Mouse (Mus musculus): ENCODE measurements around the gene Tenm2. TPM values are rescaled to one million over a fixed set of nuclear protein-coding genes. Genes with fewer than 3 reads are reported as not detected.

Tenm2 gene
- polyA plus RNA-seq, 1 experiment from 2014 or later: 5.5 TPM

DNA sequence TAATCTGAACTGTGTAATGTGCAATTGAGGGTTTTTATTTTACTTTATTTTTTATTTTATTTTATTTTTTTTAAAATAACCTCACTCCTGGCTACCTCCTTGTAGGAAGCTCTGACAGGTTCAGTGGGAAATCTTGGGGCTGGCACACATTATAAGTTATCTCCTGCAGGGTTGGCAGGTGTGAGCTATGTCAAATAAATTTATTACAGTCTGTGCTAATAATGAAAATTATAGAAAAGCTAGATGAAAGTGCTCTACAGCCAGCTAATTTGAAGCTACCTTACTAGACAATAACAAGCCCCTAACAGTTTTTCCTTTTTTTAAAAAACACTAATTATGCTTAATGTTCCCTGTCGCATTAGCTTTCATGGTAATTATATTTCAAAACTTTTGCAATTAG is 885.5 kb downstream of the Tenm2 start:
- Histone ChIP-seq H3K27ac (replicated peaks) (no peak overlapping the region), H3K27me3 (no peaks in the 10 kb centered on the region), H3K4me3 (replicated peaks) (no peak overlapping the region), H3K4me1 (0 out of 2 replicates have a peak, but pooled peaks cover 4% of the 10 kb centered on the region), H3K9ac (no peak overlapping the region), H3K4me2 (replicated peaks) (no peak overlapping the region), H3K9me3 (replicated peaks) (no peaks in the 10 kb centered on the region), H3K36me3 (no peaks in the 10 kb centered on the region)
- no peak for ATAC-seq (ENCODE audit: insufficient number of reproducible peaks, low FRiP score, low TSS enrichment, low read depth)
- WGBS: 65% methylated on average over 1 of the region's 1 CpGs

DNA sequence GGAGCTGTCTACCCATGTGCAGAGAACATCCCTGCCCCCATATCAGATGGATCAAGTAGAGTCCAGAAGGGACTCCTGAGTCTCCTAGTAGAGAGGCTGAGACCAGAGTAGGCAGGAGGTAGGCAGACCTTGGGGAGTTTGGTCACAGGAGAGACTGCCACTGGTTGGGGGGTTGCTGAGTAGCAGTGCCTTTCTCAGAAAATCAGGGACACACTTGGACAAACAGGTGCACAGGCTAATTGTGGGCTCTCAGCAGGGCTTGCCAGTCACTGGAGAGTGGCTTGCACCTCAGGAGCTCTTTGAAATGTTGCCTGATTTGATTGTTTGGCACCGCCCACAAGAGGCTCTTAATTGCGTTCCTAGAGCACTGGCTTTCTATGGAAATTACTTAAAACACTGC is 885.9 kb downstream of the Tenm2 start:
- WGBS: 63% methylated on average over 2 of the region's 2 CpGs
- H3K9ac ChIP-seq: no peak overlapping the region
- 0 out of 2 replicates have a peak, but pooled peaks cover 4% of the 10 kb centered on the region for H3K4me1 ChIP-seq
- H3K4me3 ChIP-seq (replicated peaks): no peak overlapping the region
- H3K4me2 ChIP-seq (replicated peaks): no peak overlapping the region
- H3K36me3 ChIP-seq: no peaks in the 10 kb centered on the region
- H3K27ac ChIP-seq (replicated peaks): no peak overlapping the region
- H3K9me3 ChIP-seq (replicated peaks): no peaks in the 10 kb centered on the region
- peak; percentile 78 for ATAC-seq (ENCODE audit: insufficient number of reproducible peaks, low FRiP score, low TSS enrichment, low read depth)
- no peaks in the 10 kb centered on the region for H3K27me3 ChIP-seq

- WGBS: 82% methylated on average over 3 of the region's 3 CpGs
- Histone ChIP-seq H3K9ac (no peak overlapping the region), H3K36me3 (no peaks in the 10 kb centered on the region), H3K4me1 (no peaks in the 10 kb centered on the region), H3K4me2 (replicated peaks) (no peak overlapping the region), H3K9me3 (replicated peaks) (no peaks in the 10 kb centered on the region), H3K27me3 (no peaks in the 10 kb centered on the region), H3K4me3 (replicated peaks) (no peak overlapping the region), H3K27ac (replicated peaks) (no peak overlapping the region)
- no peak for ATAC-seq (ENCODE audit: insufficient number of reproducible peaks, low FRiP score, low TSS enrichment, low read depth)
Observed at GRCm38 (mm10) chr11:36341799-36342198, 894.0 kb downstream of the Tenm2 start.

DNA sequence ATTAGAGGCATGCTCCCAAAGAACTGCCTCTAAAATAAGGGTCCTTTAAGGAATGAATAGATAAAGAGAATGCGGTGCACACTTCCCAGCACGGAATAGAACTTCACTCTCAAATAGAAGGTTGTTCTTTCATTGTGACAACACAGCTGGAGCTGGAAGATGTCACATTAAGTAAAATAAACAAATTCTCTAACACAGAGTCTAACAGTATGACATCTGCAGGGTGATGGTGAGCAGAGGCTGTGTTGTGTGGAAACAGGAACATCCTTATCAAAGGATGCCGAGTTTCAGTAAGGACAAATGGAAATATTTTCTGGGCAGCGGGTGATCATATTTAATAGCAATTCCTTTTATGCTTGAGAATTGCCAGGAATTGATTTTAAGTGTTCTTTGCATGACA is 897.3 kb downstream of the Tenm2 start:
- WGBS: 77% methylated on average over 4 of the region's 4 CpGs
- H3K27me3 ChIP-seq: no peaks in the 10 kb centered on the region
- H3K9ac ChIP-seq: no peak overlapping the region
- H3K27ac ChIP-seq (replicated peaks): no peak overlapping the region
- ATAC-seq (ENCODE audit: insufficient number of reproducible peaks, low FRiP score, low TSS enrichment, low read depth): no peak
- no peak overlapping the region for H3K4me3 ChIP-seq (replicated peaks)
- no peak overlapping the region for H3K4me2 ChIP-seq (replicated peaks)
- H3K9me3 ChIP-seq (replicated peaks): no peaks in the 10 kb centered on the region
- H3K36me3 ChIP-seq: no peaks in the 10 kb centered on the region
- 0 out of 2 replicates have a peak, but pooled peaks cover 9% of the 10 kb centered on the region for H3K4me1 ChIP-seq

DNA sequence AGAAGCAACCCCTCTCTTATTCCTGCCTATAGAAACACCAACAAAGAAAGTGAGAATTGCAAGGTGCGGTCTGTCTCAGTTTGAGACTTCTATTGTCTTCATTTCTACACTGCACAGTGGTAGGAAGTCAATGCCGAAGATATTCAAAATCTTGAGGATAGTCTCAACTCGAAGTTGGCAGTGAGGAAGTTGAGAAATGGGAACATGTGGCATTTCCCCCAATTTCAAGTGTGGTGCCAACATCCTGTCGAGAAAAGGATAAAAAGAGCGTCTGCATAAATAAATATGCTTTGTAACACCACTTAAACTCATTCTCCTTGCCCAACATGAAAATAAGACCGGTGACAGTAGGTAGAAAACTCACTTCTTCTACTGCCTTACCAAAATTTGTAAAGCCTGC is 898.7 kb downstream of the Tenm2 start:
- no peak overlapping the region for H3K27ac ChIP-seq (replicated peaks)
- no peaks in the 10 kb centered on the region for H3K27me3 ChIP-seq
- ATAC-seq (ENCODE audit: insufficient number of reproducible peaks, low FRiP score, low TSS enrichment, low read depth): no peak
- no peak overlapping the region for H3K4me2 ChIP-seq (replicated peaks)
- H3K4me1 ChIP-seq: 0 out of 2 replicates have a peak, but pooled peaks cover 9% of the 10 kb centered on the region
- WGBS: 84% methylated on average over 6 of the region's 6 CpGs
- H3K9ac ChIP-seq: no peak overlapping the region
- H3K4me3 ChIP-seq (replicated peaks): no peak overlapping the region
- no peaks in the 10 kb centered on the region for H3K36me3 ChIP-seq
- H3K9me3 ChIP-seq (replicated peaks): no peaks in the 10 kb centered on the region

DNA sequence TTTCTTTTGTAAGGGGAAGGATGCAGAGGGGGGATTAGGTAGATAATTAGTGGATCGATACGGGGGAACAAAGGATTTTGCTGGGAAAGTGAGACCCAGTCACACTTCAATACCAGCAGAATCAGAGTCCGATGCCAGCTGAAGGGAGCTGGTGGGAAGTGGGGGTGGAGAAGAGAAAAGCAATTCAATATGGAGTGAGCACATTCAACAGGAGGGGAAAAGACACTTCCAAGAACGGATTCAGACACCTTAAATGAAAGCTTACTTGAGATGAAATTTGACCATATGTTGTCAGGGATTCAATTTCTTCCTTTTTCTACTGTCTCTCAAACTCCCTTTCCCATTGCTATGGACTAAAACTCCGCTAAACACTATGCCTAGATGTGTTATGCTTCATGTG is 900.6 kb downstream of the Tenm2 start:
- no peak overlapping the region for H3K4me2 ChIP-seq (replicated peaks)
- H3K4me3 ChIP-seq (replicated peaks): no peak overlapping the region
- no peak overlapping the region for H3K27ac ChIP-seq (replicated peaks)
- no peak for ATAC-seq (ENCODE audit: insufficient number of reproducible peaks, low FRiP score, low TSS enrichment, low read depth)
- H3K9me3 ChIP-seq (replicated peaks): no peaks in the 10 kb centered on the region
- H3K27me3 ChIP-seq: no peaks in the 10 kb centered on the region
- 0 out of 2 replicates have a peak, but pooled peaks cover 9% of the 10 kb centered on the region for H3K4me1 ChIP-seq
- H3K36me3 ChIP-seq: no peaks in the 10 kb centered on the region
- no peak overlapping the region for H3K9ac ChIP-seq
- WGBS: 51% methylated on average over 5 of the region's 5 CpGs

- no peak overlapping the region for H3K27ac ChIP-seq (replicated peaks)
- no peak; the same call in 1 of the 2 replicates for ATAC-seq (ENCODE audit: insufficient number of reproducible peaks, low FRiP score, low TSS enrichment, low read depth)
- no peak overlapping the region for H3K9ac ChIP-seq
Observed at GRCm38 (mm10) chr11:36334100-36334735, 901.5 kb downstream of the Tenm2 start.

GRCm38 (mm10) chr11:36332222-36332621 is 903.5 kb downstream of the Tenm2 start:
- 72% methylated on average over 12 of the region's 12 CpGs for WGBS
- Histone ChIP-seq H3K4me3 (replicated peaks) (no peak overlapping the region), H3K27me3 (no peaks in the 10 kb centered on the region), H3K27ac (replicated peaks) (no peak overlapping the region), H3K4me1 (0 out of 2 replicates have a peak, but pooled peaks cover 9% of the 10 kb centered on the region), H3K36me3 (no peaks in the 10 kb centered on the region), H3K9ac (no peak overlapping the region), H3K9me3 (replicated peaks) (no peaks in the 10 kb centered on the region), H3K4me2 (replicated peaks) (no peak overlapping the region)
- ATAC-seq (ENCODE audit: insufficient number of reproducible peaks, low FRiP score, low TSS enrichment, low read depth): no peak

More at GRCm38 (mm10) chr11:36334100-36334735, 901.5 kb downstream of the Tenm2 start:
- Histone ChIP-seq H3K4me1 (0 out of 2 replicates have a peak, but pooled peaks cover 9% of the 10 kb centered on the region), H3K4me2 (replicated peaks) (no peak overlapping the region), H3K9me3 (replicated peaks) (no peaks in the 10 kb centered on the region), H3K36me3 (no peaks in the 10 kb centered on the region), H3K4me3 (replicated peaks) (no peak overlapping the region), H3K27me3 (no peaks in the 10 kb centered on the region)
- WGBS: 2% methylated on average over 7 of the region's 7 CpGs

- no peak overlapping the region for H3K27ac ChIP-seq (replicated peaks)
- no peak for ATAC-seq (ENCODE audit: insufficient number of reproducible peaks, low FRiP score, low TSS enrichment, low read depth)
- no peaks in the 10 kb centered on the region for H3K27me3 ChIP-seq
- no peak overlapping the region for H3K4me3 ChIP-seq (replicated peaks)
- WGBS: 44% methylated on average over 13 of the region's 13 CpGs
- H3K4me1 ChIP-seq: 0 out of 2 replicates have a peak, but pooled peaks cover 9% of the 10 kb centered on the region
- H3K9me3 ChIP-seq (replicated peaks): no peaks in the 10 kb centered on the region
- no peak overlapping the region for H3K9ac ChIP-seq
- no peak overlapping the region for H3K4me2 ChIP-seq (replicated peaks)
- H3K36me3 ChIP-seq: no peaks in the 10 kb centered on the region
Observed at GRCm38 (mm10) chr11:36331408-36332178, 904.2 kb downstream of the Tenm2 start.

GRCm38 (mm10) chr11:36327243-36327642 is 908.5 kb downstream of the Tenm2 start:
- no peaks in the 10 kb centered on the region for H3K36me3 ChIP-seq
- no peak overlapping the region for H3K27ac ChIP-seq (replicated peaks)
- no peak overlapping the region for H3K4me3 ChIP-seq (replicated peaks)
- H3K9me3 ChIP-seq (replicated peaks): no peaks in the 10 kb centered on the region
- no peak overlapping the region for H3K9ac ChIP-seq
- 82% methylated on average over 5 of the region's 5 CpGs for WGBS
- no peak overlapping the region for H3K4me2 ChIP-seq (replicated peaks)
- no peak for ATAC-seq (ENCODE audit: insufficient number of reproducible peaks, low FRiP score, low TSS enrichment, low read depth)
- no peaks in the 10 kb centered on the region for H3K27me3 ChIP-seq
- H3K4me1 ChIP-seq: no peaks in the 10 kb centered on the region

- Histone ChIP-seq H3K9me3 (replicated peaks) (no peaks in the 10 kb centered on the region), H3K36me3 (no peaks in the 10 kb centered on the region), H3K4me1 (0 out of 2 replicates have a peak, but pooled peaks cover 10% of the 10 kb centered on the region), H3K9ac (no peak overlapping the region), H3K27ac (replicated peaks) (no peak overlapping the region), H3K4me2 (replicated peaks) (no peak overlapping the region), H3K27me3 (no peaks in the 10 kb centered on the region), H3K4me3 (replicated peaks) (no peak overlapping the region)
- WGBS: 72% methylated on average over 4 of the region's 4 CpGs
- ATAC-seq (ENCODE audit: insufficient number of reproducible peaks, low FRiP score, low TSS enrichment, low read depth): no peak
Observed at GRCm38 (mm10) chr11:36309317-36309716, 926.4 kb downstream of the Tenm2 start.
